Mouse (Mus musculus): ENCODE results near the gene Fat3. TPM values are rescaled to one million over a fixed set of nuclear protein-coding genes. Genes with fewer than 3 reads are reported as not detected.

The Fat3 gene
- polyA plus RNA-seq, 1 experiment from 2014 or later = 0.09 TPM

DNA sequence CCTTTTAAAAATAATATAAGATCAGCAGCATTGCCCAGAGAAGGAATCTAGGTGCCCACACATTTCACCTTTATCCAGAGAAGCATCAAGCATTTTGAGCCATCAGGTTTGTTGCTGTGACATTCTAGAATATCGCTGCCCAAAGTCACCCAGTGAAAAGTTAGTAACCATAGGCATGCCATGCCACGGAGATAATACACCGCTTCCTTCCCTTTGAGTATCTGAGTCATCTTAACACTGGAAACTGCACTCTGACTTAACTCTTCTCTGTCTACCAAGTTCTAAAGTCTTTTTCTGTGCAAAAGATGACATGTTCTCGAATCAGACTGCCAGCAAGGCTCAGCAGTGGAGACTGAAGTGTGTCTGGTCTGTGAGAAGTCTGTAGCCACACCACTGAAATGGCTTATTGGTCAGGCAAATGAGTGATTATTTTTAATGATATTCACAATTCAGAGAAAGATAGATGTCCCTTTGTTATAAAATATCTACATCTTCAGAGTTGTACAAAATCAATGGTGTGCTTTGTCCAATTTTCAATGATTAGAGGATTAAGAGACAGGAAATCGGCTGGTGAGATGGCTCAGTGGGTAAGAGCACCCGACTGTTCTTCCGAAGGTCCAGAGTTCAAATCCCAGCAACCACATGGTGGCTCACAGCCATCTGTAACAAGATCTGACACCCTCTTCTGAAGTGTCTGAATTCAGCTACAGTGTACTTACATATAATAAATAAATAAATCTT lies 560.0 kb downstream of the Fat3 start:
- DNase-seq (ENCODE audit: low read depth, low spot score) (no peak), ATAC-seq (no peak)
- no peak for TF ChIP-seq CTCF (IDR thresholded peaks at IDR 0.05)
- in situ Hi-C loops (cut with MboI; ENCODE audit: low pct_unique_long_range_greater_than_20kb) = no loop called here
- ChIA-PET POLR2A (no interaction called here), CTCF (no interaction called here)
- H3K27me3 ChIP-seq = peaks cover 6% of the 10 kb centered on the region

- peaks cover 6% of the 10 kb centered on the region for H3K27me3 ChIP-seq
- peak; percentile 34 for TF ChIP-seq CTCF (IDR thresholded peaks at IDR 0.05)
- in situ Hi-C loops (cut with MboI; ENCODE audit: low pct_unique_long_range_greater_than_20kb) = no loop called here
- no peak for DNase-seq (ENCODE audit: low read depth, low spot score)
- ATAC-seq = no peak
- POLR2A ChIA-PET = no interaction called here
- CTCF ChIA-PET = interaction anchor here (1.0 kb wide), 1 partner anchor 15 kb away, joined by 3 read pairs; no protein-coding TSS in a partner anchor
Measured at GRCm38 (mm10) chr9:15939594-15939993, 561.5 kb downstream of the Fat3 start.

- no peak for ATAC-seq
- TF ChIP-seq CTCF (IDR thresholded peaks at IDR 0.05) = no peak
- in situ Hi-C loops (cut with MboI; ENCODE audit: low pct_unique_long_range_greater_than_20kb) = no loop called here
- POLR2A ChIA-PET = no interaction called here
- CTCF ChIA-PET = interaction anchor here (2.1 kb wide), 1 partner anchor 17 kb away, joined by 5 read pairs; no protein-coding TSS in a partner anchor
- no peak for DNase-seq (ENCODE audit: low read depth, low spot score)
- peaks cover 17% of the 10 kb centered on the region for H3K27me3 ChIP-seq
Measured at GRCm38 (mm10) chr9:15937837-15938514, 563.1 kb downstream of the Fat3 start.

DNA sequence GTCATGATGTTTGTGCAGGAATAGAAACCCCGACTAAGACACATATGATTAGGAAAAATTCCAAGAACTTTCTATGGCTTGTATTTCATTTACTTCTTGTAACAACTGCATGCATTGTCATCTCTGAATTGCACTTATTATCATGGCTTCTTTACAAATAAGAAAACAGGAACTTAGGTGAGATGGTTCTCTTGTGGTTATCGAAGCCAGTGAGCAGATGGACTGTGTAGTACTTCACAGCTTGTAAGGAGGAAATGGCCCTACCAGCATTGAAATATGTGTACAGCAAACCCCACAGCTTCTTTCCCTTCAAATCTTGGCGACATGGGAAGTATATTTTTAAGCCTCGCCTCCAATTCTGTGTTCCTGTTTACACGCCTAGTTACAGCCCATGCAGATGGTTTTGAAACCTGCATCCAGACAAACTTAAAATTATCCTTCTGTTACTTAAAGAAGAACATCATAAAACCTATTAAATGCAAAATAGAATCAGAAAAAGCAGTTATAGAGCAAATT lies 570.1 kb downstream of the Fat3 start:
- ChIA-PET CTCF (no interaction called here), POLR2A (no interaction called here)
- DNase-seq (ENCODE audit: low read depth, low spot score) (no peak), ATAC-seq (no peak)
- peaks cover 28% of the 10 kb centered on the region for H3K27me3 ChIP-seq
- TF ChIP-seq CTCF (IDR thresholded peaks at IDR 0.05) = no peak
- in situ Hi-C loops (cut with MboI; ENCODE audit: low pct_unique_long_range_greater_than_20kb) = no loop called here

DNA sequence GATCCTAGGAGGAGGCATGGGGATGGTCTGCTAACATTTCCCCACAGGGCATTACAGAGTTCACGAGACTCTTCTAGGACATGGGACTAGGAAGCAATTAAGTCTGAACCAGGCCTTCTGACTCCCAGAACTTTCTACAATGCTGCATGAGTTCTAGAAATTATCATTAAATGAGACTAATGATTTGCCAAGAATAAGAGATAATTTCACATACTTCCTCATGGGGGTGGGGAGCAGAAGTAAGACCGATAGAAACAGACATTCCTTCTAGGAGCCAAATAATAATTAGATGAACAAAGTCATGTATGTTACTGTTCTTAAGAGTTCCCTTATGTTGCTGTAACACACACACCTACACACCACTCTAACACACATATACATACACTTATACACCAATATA lies 572.8 kb downstream of the Fat3 start:
- H3K27me3 ChIP-seq = peaks cover 30% of the 10 kb centered on the region
- ATAC-seq (no peak), DNase-seq (ENCODE audit: low read depth, low spot score) (no peak)
- ChIA-PET POLR2A (no interaction called here), CTCF (no interaction called here)
- no peak for TF ChIP-seq CTCF (IDR thresholded peaks at IDR 0.05)
- in situ Hi-C loops (cut with MboI; ENCODE audit: low pct_unique_long_range_greater_than_20kb) = no loop called here

GRCm38 (mm10) chr9:15927378-15928083 lies 573.6 kb downstream of the Fat3 start:
- ChIA-PET CTCF (no interaction called here), POLR2A (no interaction called here)
- ATAC-seq = no peak
- TF ChIP-seq CTCF (IDR thresholded peaks at IDR 0.05) = no peak
- DNase-seq (ENCODE audit: low read depth, low spot score) = no peak
- peaks cover 27% of the 10 kb centered on the region for H3K27me3 ChIP-seq
- in situ Hi-C loops (cut with MboI; ENCODE audit: low pct_unique_long_range_greater_than_20kb) = no loop called here

DNA sequence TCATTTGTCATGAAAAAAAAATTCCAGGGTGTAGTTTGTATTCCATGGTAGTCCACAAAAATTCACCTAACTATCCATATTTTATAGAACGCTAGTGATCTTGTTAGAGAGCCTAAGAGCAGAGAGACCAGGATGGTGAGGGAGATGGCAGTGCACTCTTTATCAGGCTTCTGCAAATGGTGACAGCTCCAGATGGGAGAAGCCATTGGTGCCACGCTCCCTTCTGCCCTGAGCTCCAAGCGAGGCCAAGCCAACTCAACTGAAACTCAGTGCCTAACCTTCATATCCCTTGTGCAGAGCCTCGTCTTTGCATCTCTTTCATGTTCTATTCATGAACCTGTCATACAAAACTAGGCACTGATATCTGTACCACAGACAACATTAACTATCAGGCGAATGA lies 575.8 kb downstream of the Fat3 start:
- ChIA-PET CTCF (interaction anchor here (0.6 to 1.5 kb wide), 3 partner anchors 13 to 24 kb away, joined by 3 read pairs; no protein-coding TSS in a partner anchor), POLR2A (no interaction called here)
- no peak for ATAC-seq
- in situ Hi-C loops (cut with MboI; ENCODE audit: low pct_unique_long_range_greater_than_20kb) = no loop called here
- DNase-seq (ENCODE audit: low read depth, low spot score) = no peak
- TF ChIP-seq CTCF (IDR thresholded peaks at IDR 0.05) = no peak
- peaks cover 27% of the 10 kb centered on the region for H3K27me3 ChIP-seq

DNA sequence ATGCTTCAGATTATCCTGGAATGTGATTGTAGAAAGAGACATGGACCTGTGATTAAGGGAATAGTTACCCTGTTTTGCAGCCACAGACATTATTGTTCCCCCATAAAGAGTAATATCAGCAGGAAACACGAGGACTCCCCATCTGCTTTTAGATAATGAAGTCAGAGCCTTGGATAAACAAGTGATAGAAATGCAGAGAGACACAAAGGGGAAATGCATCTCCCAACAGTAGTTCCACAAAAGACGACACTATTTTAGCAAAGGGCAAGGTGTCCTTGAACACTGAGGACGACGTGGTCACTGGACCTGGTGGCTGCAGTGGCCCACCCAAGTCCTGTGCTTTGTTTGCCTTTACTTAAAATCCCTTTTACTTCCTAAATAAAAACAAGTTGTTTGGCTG lies 580.8 kb downstream of the Fat3 start:
- ChIA-PET CTCF (interaction anchor here (1.2 kb wide), 1 partner anchor 18 kb away, joined by 5 read pairs; no protein-coding TSS in a partner anchor), POLR2A (no interaction called here)
- peaks cover 10% of the 10 kb centered on the region for H3K27me3 ChIP-seq
- in situ Hi-C loops (cut with MboI; ENCODE audit: low pct_unique_long_range_greater_than_20kb) = no loop called here
- ATAC-seq (no peak), DNase-seq (ENCODE audit: low read depth, low spot score) (no peak)
- TF ChIP-seq CTCF (IDR thresholded peaks at IDR 0.05) = no peak

GRCm38 (mm10) chr9:15919373-15920005 lies 581.6 kb downstream of the Fat3 start:
- DNase-seq (ENCODE audit: low read depth, low spot score) = no peak
- in situ Hi-C loops (cut with MboI; ENCODE audit: low pct_unique_long_range_greater_than_20kb) = no loop called here
- H3K27me3 ChIP-seq = peaks cover 5% of the 10 kb centered on the region
- no peak for TF ChIP-seq CTCF (IDR thresholded peaks at IDR 0.05)
- ChIA-PET POLR2A (interaction anchor here (0.6 kb wide), 2 partner anchors 54 to 136 kb away, joined by 3 read pairs; no protein-coding TSS in a partner anchor), CTCF (no interaction called here)
- ATAC-seq = no peak

GRCm38 (mm10) chr9:15916600-15916999 lies 584.5 kb downstream of the Fat3 start:
- in situ Hi-C loops (cut with MboI; ENCODE audit: low pct_unique_long_range_greater_than_20kb) = no loop called here
- ChIA-PET CTCF (no interaction called here), POLR2A (interaction anchor here (0.5 kb wide), 1 partner anchor 30 kb away, joined by 5 read pairs; no protein-coding TSS in a partner anchor)
- ATAC-seq = no peak
- peaks cover 5% of the 10 kb centered on the region for H3K27me3 ChIP-seq
- TF ChIP-seq CTCF (IDR thresholded peaks at IDR 0.05) = no peak
- DNase-seq (ENCODE audit: low read depth, low spot score) = no peak
